Mouse (Mus musculus) intestine, postnatal 0 days (tissue): ENCODE results near the gene Tut1. TPM values are rescaled to one million over a fixed set of nuclear protein-coding genes. Genes with fewer than 3 reads are reported as not detected.

Experiments used
- ATAC-seq: fragments of 200-750 bp; cut with Nextera tagmentation; 2 replicates; pipeline ENCODE4 v1.8.0; 2017; ENCODE audit warnings: mild to moderate bottlenecking, moderate TSS enrichment, moderate library complexity
- H3K27ac ChIP-seq: fragments of 300-500 bp; sonication (generic); 2 replicates; pipeline ENCODE4 v1.5.1; 2014; ENCODE audit warnings: mild to moderate bottlenecking, low read depth, low read length, moderate library complexity
- H3K27me3 ChIP-seq: fragments of 300-500 bp; sonication (generic); replicated peaks from 2 replicates; pipeline ENCODE4 v1.6.1; 2014; ENCODE audit warnings: low read length, mixed read lengths; ENCODE audit not compliant: control insufficient read depth, insufficient read depth
- H3K36me3 ChIP-seq: fragments of 300-500 bp; sonication (generic); 2 replicates; pipeline ENCODE4 v1.6.1; 2014; ENCODE audit warnings: mild to moderate bottlenecking, moderate library complexity; ENCODE audit not compliant: control insufficient read depth, insufficient read depth
- H3K4me1 ChIP-seq: fragments of 300-500 bp; sonication (generic); replicated peaks from 2 replicates; pipeline ENCODE4 v1.6.1; 2014; ENCODE audit warnings: antibody characterized with exemption, low read length, mixed read lengths; ENCODE audit not compliant: control insufficient read depth, insufficient read depth
- H3K4me2 ChIP-seq: fragments of 300-500 bp; sonication (generic); replicated peaks from 2 replicates; pipeline ENCODE4 v1.6.1; 2014; ENCODE audit warnings: low read depth, mild to moderate bottlenecking, moderate library complexity
- H3K4me3 ChIP-seq: fragments of 300-500 bp; sonication (generic); 2 replicates; pipeline ENCODE4 v1.5.1; 2014; ENCODE audit warnings: low read depth, low read length
- H3K9ac ChIP-seq: fragments of 300-500 bp; sonication (generic); 2 replicates; pipeline ENCODE4 v1.6.1; 2014; ENCODE audit warnings: mild to moderate bottlenecking, low read depth, low read length
- H3K9me3 ChIP-seq: fragments of 300-500 bp; sonication (generic); 2 replicates; pipeline ENCODE4 v1.6.1; 2016; ENCODE audit warnings: mixed run types; ENCODE audit not compliant: control insufficient read depth
- CTCF ChIP-seq: sonication (generic); IDR thresholded peaks from 2 replicates; pipeline ENCODE4 v1.5.1; 2016; ENCODE audit warnings: low read depth, mild to moderate bottlenecking, control low read depth, antibody characterized with exemption, moderate library complexity
- WGBS: fragments of 180-500 bp; shearing (Covaris S2); extraction: QIAGEN DNeasy Blood & Tissue Kit; methylation state at CpG from one replicate; pipeline ENCODE4 v1.1.7; 2014; 5-methylcytosine and 5-hydroxymethylcytosine counted together
- polyA plus RNA-seq: library from polyadenylated mRNA; unstranded; fragments of >200 nt; fragmentation: Nextera tagmentation; extraction: Ambion mirVana; gene quantifications from 2 replicates; pipeline ENCODE4 v1.2.1, GENCODE M21; 2015

The Tut1 gene
- polyA plus RNA-seq, 1 experiment from 2014 or later = 10.7 TPM

DNA sequence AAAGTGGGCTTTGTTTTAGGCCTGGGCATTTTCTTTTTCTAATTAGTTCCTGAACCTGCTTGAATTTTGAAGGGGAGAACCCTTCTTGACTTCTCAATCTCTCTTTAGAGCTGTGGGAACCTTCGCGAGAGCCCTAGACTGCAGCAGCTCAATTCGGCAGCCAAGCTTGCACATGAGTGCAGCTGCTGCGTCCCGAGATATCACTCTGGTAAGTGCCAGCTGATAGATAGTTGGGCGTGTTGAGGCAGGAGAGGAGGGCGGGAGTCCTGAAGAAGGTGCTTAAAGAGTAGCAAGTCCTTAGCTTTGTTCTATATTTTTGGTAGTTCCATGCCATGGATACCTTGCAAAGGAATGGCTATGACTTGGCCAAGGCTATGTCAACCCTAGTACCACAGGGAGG is 6.7 kb upstream of the Tut1 start:
- no peak for TF ChIP-seq CTCF
- Histone ChIP-seq H3K4me3 (no peak overlapping the region), H3K4me1 (no peaks in the 10 kb centered on the region), H3K9me3 (no peaks in the 10 kb centered on the region), H3K4me2 (no peak overlapping the region), H3K9ac (no peak overlapping the region), H3K27me3 (no peaks in the 10 kb centered on the region), H3K36me3 (peaks cover 64% of the 10 kb centered on the region), H3K27ac (no peak overlapping the region)
- ATAC-seq = no peak
- 87% methylated on average over 7 of the region's 7 CpGs for WGBS

DNA sequence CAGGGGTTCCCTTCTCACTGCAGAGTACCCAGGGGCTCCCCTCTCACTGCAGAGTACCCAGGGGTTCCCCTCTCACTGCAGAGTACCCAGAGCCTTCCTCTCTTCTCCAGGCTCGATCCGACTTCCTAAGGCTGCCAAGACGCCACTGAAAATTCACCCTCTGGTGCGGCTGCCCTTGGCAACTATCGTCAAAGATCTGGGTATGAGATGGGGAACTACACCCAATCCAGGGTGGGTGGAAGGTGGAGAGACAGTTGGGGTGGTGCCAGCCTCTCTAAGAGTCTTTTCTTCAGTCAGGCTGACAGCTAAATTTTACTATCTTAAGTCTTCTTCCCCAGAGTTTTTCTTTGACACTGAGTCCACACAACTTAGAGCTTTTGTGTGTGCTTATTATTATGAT is 3.5 kb upstream of the Tut1 start:
- Histone ChIP-seq H3K27me3 (no peaks in the 10 kb centered on the region), H3K9me3 (no peaks in the 10 kb centered on the region), H3K4me2 (no peak overlapping the region), H3K9ac (no peak overlapping the region), H3K27ac (no peak overlapping the region), H3K4me3 (no peak overlapping the region), H3K4me1 (no peaks in the 10 kb centered on the region), H3K36me3 (peaks cover 68% of the 10 kb centered on the region)
- no peak for ATAC-seq
- 91% methylated on average over 5 of the region's 5 CpGs for WGBS
- TF ChIP-seq CTCF = no peak

DNA sequence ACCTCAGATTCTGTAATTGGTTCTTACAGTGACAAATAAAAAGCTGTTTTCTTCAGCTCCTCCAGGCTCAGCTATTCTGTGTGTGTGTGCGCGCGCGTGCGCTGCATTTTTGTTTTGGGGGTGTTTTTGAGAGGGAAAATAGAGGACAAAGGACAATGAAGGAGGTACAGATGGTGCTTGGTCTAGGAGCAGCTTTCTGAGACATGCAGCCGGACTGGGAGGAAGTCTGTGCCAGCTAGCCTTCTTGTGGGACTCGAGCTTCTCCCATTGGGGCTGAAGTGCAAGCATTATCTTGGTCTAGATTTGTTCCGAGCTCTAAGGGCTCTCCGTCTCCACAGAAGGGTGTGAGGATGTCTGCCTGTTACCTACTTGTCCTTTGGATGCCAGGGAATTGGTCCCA is 1.4 kb upstream of the Tut1 start:
- WGBS = 84% methylated on average over 9 of the region's 9 CpGs
- H3K4me2 ChIP-seq = no peak overlapping the region
- H3K4me1 ChIP-seq = no peaks in the 10 kb centered on the region
- H3K4me3 ChIP-seq = no peak overlapping the region
- H3K27me3 ChIP-seq = no peaks in the 10 kb centered on the region
- no peak for ATAC-seq
- TF ChIP-seq CTCF = no peak
- peaks cover 49% of the 10 kb centered on the region for H3K36me3 ChIP-seq
- H3K27ac ChIP-seq = no peak overlapping the region
- H3K9me3 ChIP-seq = no peaks in the 10 kb centered on the region
- no peak overlapping the region for H3K9ac ChIP-seq

DNA sequence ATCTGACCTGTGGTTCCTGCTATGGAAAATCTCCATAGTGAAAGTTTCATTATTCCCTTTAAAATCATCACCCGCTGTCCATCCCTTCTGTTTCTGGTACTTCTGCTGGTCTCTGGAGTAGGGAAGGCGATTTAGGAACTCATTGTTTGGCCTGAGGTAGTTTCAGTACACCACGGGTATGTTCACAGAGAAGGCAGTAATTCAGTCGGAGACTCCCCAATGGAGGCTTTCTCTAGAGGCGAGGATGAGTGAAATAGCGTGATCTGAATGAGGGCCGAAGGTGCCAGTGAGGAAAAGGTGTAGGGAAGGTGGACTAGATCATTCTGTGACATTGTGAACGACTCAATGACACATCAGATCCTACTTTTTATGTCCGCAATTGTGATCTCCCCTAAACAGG is 524 bp downstream of the Tut1 start:
- no peaks in the 10 kb centered on the region for H3K27me3 ChIP-seq
- peak overlapping the region; percentile 81 for H3K4me2 ChIP-seq
- 7% methylated on average over 9 of the region's 9 CpGs for WGBS
- H3K9me3 ChIP-seq = no peaks in the 10 kb centered on the region
- ATAC-seq = no peak
- H3K4me3 ChIP-seq = peak overlapping the region; percentile 53
- peaks cover 39% of the 10 kb centered on the region for H3K36me3 ChIP-seq
- no peak for TF ChIP-seq CTCF
- peak overlapping the region; percentile 48 for H3K9ac ChIP-seq
- H3K27ac ChIP-seq = peak overlapping the region; percentile 41
- H3K4me1 ChIP-seq = no peaks in the 10 kb centered on the region

DNA sequence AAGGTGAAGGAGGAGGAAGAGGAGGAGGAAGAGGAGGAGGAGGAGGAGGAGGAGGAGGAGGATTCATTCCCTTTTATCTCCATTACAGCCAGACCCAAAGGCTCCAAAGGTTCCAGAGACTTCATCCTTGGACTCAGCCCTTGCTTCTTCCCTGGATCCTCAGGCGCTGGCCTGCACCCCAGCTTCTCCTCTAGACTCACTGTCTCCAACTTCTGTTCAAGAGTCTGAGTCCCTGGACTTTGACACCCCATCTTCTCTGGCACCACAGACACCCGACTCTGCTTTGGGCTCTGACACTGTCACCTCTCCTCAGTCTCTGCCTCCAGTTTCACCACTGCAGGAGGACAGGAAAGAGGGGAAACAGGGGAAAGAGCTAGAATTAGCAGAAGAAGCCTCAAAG is 8.6 kb downstream of the Tut1 start:
- H3K4me3 ChIP-seq = no peak overlapping the region
- H3K27me3 ChIP-seq = no peaks in the 10 kb centered on the region
- no peak for TF ChIP-seq CTCF
- H3K27ac ChIP-seq = no peak overlapping the region
- no peak overlapping the region for H3K4me2 ChIP-seq
- 0 out of 2 replicates have a peak, but pooled peaks cover 5% of the 10 kb centered on the region for H3K4me1 ChIP-seq
- ATAC-seq = no peak
- 73% methylated on average over 2 of the region's 2 CpGs for WGBS
- no peak overlapping the region for H3K9ac ChIP-seq
- no peaks in the 10 kb centered on the region for H3K9me3 ChIP-seq
- H3K36me3 ChIP-seq = peaks cover 64% of the 10 kb centered on the region

DNA sequence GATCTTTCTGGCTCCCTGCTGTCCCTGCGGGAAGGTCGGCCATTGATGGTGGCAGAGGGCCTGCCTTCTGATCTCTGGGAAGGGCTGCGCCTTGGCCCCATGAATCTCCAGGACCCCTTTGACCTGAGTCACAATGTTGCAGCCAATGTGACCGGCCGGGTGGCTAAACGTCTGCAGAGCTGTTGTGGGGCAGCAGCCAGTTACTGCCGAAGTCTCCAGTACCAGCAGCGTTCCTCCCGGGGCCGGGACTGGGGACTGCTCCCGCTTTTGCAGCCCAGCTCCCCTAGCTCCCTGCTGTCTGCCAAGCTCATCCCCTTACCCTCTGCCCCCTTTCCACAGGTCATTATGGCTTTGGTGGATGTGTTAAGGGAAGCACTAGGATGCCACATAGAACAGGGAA is 11.4 kb downstream of the Tut1 start:
- 87% methylated on average over 11 of the region's 11 CpGs for WGBS
- Histone ChIP-seq H3K4me2 (no peak overlapping the region), H3K27ac (peak overlapping the region; percentile 88; the same call in 1 of the 2 replicates), H3K9me3 (no peaks in the 10 kb centered on the region), H3K9ac (no peak overlapping the region), H3K36me3 (peaks cover 59% of the 10 kb centered on the region), H3K4me1 (0 out of 2 replicates have a peak, but pooled peaks cover 5% of the 10 kb centered on the region), H3K4me3 (no peak overlapping the region), H3K27me3 (no peaks in the 10 kb centered on the region)
- TF ChIP-seq CTCF = no peak
- no peak for ATAC-seq

DNA sequence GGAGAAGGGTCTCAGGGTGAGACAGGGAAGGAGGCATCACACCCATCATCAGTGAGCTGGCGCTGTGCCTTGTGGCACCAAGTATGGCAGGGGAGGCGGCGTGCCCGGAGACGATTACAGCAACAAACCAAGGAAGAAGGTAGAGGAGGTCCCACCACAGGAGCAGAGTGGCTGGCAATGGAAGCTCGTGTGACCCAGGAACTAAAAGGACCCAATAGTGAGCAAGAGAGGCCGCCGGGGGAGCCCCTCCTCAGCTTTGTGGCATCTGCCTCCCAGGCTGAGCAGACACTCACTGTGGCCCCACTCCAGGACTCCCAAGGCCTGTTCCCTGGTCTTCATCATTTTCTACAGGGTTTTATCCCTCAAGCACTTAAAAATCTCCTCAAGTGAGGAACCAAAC is 12.1 kb downstream of the Tut1 start:
- Histone ChIP-seq H3K4me3 (peak overlapping the region; percentile 73), H3K4me1 (0 out of 2 replicates have a peak, but pooled peaks cover 5% of the 10 kb centered on the region), H3K9ac (peak overlapping the region; percentile 61), H3K27ac (peak overlapping the region; percentile 88), H3K36me3 (peaks cover 59% of the 10 kb centered on the region), H3K27me3 (no peaks in the 10 kb centered on the region), H3K9me3 (no peaks in the 10 kb centered on the region), H3K4me2 (peak overlapping the region; percentile 63)
- TF ChIP-seq CTCF = no peak
- WGBS = 68% methylated on average over 8 of the region's 8 CpGs
- no peak for ATAC-seq
